Mouse (Mus musculus): Measurements from ENCODE around the gene Hoxb1.

GRCm38 (mm10) chr11:96323154-96323553 lies 42.4 kb upstream of the Hoxb1 start, which contains the start of gene Hoxb3:
- TF ChIP-seq CTCF (IDR thresholded peaks at IDR 0.05) (no peak), EP300 (IDR thresholded peaks at IDR 0.05) (no peak)

Measured in lung, postnatal 0 days (tissue).